Mouse (Mus musculus) brain, embryonic 14.5 days (tissue): ENCODE measurements around the gene Cwc22. TPM values are rescaled to one million over a fixed set of nuclear protein-coding genes. Genes with fewer than 3 reads are reported as not detected.

ENCODE experiments used
- DNase-seq: peaks from one replicate; pipeline ENCODE4 v3.0.0-alpha.2; 2011; ENCODE audit warnings: low read depth
- CTCF ChIP-seq: fragments of 200-500 bp; IDR thresholded peaks from 2 replicates; pipeline ENCODE4 v1.5.1; 2012; ENCODE audit warnings: inconsistent platforms, mild to moderate bottlenecking, moderate library complexity, borderline replicate concordance; ENCODE audit not compliant: insufficient read depth, insufficient read length; ENCODE audit errors: extremely low read depth
- POLR2A ChIP-seq: fragments of 200-500 bp; IDR thresholded peaks from 2 replicates; pipeline ENCODE4 v1.6.1; 2012; ENCODE audit warnings: mild to moderate bottlenecking, inconsistent platforms, borderline replicate concordance; ENCODE audit not compliant: poor library complexity, insufficient read depth, insufficient read length, severe bottlenecking; ENCODE audit errors: extremely low read depth
- polyA plus RNA-seq: library from polyadenylated mRNA; depleted of rRNA; stranded (reverse); fragments of >200 nt; gene quantifications from 2 replicates; pipeline ENCODE4 v1.2.3, GENCODE M21; 2012

The Cwc22 gene
- polyA plus RNA-seq, 1 experiment: 24.1 TPM

DNA sequence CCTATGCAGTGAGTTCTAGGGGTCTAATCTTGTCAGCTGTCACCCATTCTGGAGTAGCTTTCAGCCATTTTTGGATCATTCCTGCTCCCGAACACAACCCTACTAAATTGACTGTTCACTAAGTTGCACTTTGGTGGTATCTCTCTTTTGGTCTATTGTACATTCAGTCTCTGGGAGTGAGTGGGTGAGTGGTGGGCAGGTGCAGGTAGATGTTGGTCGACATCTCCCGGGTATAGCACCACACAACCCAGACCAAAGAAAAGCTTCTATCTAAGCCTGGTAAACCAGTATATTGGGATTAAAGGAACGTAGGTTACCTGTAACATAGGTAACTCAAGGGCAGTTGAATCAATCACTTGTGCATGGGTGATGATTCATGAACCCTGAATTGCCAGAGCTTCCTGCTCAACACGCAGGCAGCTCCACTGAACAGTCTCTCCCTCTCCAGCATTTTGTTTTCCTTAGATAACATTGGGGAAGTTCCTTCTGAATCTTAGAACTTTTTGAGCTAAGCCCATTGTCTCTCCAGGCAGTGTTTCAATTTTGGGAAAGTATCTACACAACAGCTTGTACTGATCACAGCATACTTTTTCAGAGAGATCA, 55.2 kb downstream of the Cwc22 start:
- no peak for DNase-seq

GRCm38 (mm10) chr2:77889949-77890348, 56.2 kb downstream of the Cwc22 start:
- no peak for TF ChIP-seq POLR2A
- no peak for TF ChIP-seq CTCF
- DNase-seq: no peak

More for the DNA sequence above, 55.2 kb downstream of the Cwc22 start:
- no peak for TF ChIP-seq CTCF
- no peak for TF ChIP-seq POLR2A

- DNase-seq: no peak
- TF ChIP-seq POLR2A (no peak), CTCF (no peak)
Measured at GRCm38 (mm10) chr2:77889401-77889800, 56.8 kb downstream of the Cwc22 start.

DNA sequence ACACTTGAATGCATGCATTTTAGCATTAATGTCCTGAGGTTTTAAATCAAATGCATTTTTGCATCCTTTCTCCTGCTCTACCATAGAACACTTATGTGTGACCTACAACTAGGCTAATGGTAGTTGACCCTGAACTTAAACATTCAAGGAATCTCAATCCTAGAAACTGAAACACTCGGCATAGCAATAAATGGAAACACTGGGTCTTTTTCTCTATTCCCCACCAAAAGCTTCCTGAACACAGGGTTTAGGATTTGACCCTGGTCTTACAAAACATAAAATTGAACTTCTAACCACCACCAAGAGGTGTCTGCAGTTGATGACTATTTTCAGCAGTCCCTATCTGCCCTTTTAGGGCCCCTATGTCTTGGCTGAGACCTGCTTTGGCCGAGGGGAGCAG, 57.3 kb downstream of the Cwc22 start:
- TF ChIP-seq POLR2A: no peak
- TF ChIP-seq CTCF: no peak

DNA sequence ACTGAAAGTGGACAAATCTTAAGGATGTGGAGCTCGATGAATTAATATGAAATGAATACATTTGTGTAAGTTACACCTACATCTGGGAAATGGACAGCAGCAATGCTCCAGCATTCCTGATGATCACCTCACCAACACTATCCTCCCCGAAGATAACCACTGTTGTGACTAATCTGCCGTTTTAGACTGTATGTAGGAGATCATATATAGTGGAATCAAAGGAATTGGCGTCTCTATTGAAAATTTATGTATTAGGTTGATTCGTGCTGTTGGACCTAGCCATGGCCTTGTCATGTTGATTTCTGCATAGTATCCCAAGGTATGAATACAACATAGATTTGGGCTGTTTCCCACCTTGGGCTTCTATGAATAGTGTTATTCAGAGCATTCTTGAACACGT, 58.1 kb downstream of the Cwc22 start:
- no peak for DNase-seq
- no peak for TF ChIP-seq POLR2A
- no peak for TF ChIP-seq CTCF

More for the DNA sequence above, 57.3 kb downstream of the Cwc22 start:
- DNase-seq: no peak

DNA sequence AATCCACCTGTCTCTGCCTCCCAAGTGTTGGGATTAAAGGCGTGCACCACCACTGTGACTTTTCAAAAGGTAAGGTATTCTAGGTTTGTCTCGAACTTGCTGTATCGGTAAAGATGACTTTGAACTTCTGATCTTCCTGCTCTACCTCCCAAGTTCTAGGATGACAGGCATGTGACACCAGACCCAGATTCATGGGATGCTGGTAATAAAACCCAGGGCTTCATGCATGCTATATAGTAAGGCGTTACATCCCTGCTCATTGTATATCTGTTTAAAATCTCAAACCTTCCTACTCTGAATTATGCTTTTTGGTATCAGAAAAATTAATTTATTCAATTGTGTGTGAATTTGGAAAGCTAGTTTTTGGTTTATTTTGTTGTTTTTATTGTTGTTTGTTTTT, 59.0 kb downstream of the Cwc22 start:
- no peak for TF ChIP-seq POLR2A
- TF ChIP-seq CTCF: no peak

GRCm38 (mm10) chr2:77885491-77886130, 60.6 kb downstream of the Cwc22 start:
- no peak for DNase-seq
- TF ChIP-seq CTCF: no peak

More for the DNA sequence above, 59.0 kb downstream of the Cwc22 start:
- no peak for DNase-seq

DNA sequence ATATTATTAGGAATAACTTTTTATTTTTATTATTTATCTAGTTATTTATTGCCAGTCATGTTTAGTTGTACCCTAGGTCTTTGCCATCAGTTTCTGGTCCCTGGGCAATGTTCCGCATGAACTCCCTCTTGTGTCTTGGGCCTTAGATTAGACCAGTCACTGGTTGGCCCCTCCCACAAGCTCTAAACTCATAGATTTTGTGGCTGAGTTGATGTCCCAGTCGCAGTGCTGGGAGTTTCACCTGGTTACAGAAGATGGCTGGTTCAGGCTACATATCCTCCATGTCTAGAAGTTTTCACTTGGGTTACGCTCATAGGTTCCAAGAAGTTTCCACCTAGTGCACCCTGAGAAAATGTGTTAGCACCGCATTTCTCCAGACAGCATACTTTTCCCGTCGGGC, 61.1 kb downstream of the Cwc22 start:
- TF ChIP-seq CTCF (no peak), POLR2A (no peak)
- no peak for DNase-seq

DNA sequence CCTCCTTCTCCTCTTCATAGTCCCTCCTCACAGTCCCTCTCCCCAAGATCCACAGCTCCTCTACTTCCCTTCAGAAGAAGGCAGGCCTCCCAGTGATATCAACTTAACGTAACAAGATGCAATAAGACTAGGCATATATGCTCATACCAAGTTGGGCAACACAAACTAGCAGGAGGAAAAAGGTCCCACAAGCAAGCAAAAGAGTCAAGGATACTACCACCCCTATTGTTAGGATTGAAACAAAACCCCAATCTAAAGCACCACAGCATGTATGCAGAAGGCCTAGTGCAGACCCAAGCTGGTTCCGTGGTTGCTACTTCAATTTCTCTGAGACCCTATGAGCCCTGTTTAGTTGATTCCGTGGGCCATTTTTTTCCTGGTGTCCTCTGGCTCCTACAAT, 61.7 kb downstream of the Cwc22 start:
- no peak for DNase-seq
- TF ChIP-seq POLR2A: no peak
- no peak for TF ChIP-seq CTCF

GRCm38 (mm10) chr2:77882961-77883360, 63.2 kb downstream of the Cwc22 start:
- no peak for DNase-seq
- no peak for TF ChIP-seq CTCF
- no peak for TF ChIP-seq POLR2A

GRCm38 (mm10) chr2:77881301-77882199, 64.6 kb downstream of the Cwc22 start:
- no peak for TF ChIP-seq CTCF
- TF ChIP-seq POLR2A: no peak
- no peak for DNase-seq

- TF ChIP-seq CTCF (no peak), POLR2A (no peak)
- DNase-seq: no peak
Measured at GRCm38 (mm10) chr2:77880351-77880750, 65.8 kb downstream of the Cwc22 start.

- TF ChIP-seq CTCF (no peak), POLR2A (no peak)
- peak; percentile 3 for DNase-seq
Measured at GRCm38 (mm10) chr2:77879736-77880135, 66.4 kb downstream of the Cwc22 start.

DNA sequence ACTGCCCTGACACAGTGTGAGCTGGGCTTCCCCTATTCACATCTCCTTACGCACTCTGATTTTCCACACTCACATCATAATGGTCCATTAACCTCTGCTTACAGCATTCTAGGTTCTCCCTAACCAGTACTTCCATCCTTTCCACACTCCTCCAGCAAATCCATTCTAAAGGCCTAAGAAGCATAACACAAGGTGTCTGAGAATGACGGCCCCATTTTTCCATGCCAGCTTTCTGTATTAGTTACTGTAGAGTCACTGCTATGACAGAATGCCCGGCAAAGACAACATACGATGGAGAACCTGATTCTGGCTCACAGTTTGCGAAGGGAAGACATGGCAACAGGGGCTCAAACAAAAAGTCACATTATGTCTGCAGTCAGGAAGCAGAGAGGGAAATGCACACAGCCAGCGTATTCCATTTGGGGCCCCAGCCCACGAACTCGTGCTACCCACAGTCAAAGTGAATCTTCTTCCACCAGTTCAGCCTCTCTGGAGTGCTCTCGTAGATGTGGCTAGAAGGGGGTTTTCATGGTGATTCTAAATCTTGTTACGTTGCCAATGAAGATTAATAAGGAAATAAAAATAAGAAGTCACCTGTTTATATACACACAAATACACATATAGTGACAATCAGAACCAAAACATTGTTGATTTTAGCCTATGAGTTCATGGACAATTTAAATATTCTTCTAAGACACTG, 68.9 kb downstream of the Cwc22 start:
- TF ChIP-seq POLR2A (no peak), CTCF (no peak)
- DNase-seq: no peak

- TF ChIP-seq CTCF: no peak
- TF ChIP-seq POLR2A: no peak
Measured at GRCm38 (mm10) chr2:77876331-77876730, 69.8 kb downstream of the Cwc22 start.

More at GRCm38 (mm10) chr2:77876331-77876730, 69.8 kb downstream of the Cwc22 start:
- no peak for DNase-seq
